Mouse (Mus musculus): ENCODE measurements around the gene Fbxo9. TPM values are rescaled to one million over a fixed set of nuclear protein-coding genes. Genes with fewer than 3 reads are reported as not detected.

The Fbxo9 gene
- total RNA-seq, 2 experiments from 2014 or later = 32.0 to 33.2 TPM

GRCm38 (mm10) chr9:78070496-78070895 is 38.4 kb downstream of the Fbxo9 start:
- DNase-seq = no peak

GRCm38 (mm10) chr9:78064121-78064520 is 44.7 kb downstream of the Fbxo9 start:
- DNase-seq = no peak

GRCm38 (mm10) chr9:78062392-78062791 is 46.5 kb downstream of the Fbxo9 start:
- no peak for DNase-seq

DNA sequence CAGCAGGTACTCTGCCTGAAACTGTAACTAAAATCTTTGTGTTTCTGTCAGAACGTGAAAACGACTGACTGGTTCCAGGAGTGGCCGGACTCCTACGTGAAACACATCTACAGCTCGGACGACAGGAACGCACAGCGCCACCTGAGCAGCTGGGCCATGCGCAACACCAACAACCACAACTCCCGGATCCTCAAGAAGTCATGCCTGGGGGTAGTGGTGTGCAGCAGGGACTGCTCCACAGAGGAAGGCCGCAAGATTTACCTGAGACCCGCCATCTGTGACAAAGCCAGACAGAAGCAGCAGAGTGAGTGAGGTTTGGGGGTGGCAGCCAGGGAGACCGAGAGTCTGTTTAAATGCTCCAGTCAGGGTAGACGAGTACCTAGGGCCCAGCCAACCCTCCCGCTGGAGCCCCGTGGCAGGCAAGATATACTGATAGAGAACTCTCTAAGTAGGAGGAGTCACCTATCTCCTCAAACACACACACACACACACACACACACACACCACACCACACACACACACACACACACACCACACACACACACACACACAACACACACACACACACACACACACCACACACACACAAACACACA is 49.2 kb downstream of the Fbxo9 start:
- DNase-seq = no peak

DNA sequence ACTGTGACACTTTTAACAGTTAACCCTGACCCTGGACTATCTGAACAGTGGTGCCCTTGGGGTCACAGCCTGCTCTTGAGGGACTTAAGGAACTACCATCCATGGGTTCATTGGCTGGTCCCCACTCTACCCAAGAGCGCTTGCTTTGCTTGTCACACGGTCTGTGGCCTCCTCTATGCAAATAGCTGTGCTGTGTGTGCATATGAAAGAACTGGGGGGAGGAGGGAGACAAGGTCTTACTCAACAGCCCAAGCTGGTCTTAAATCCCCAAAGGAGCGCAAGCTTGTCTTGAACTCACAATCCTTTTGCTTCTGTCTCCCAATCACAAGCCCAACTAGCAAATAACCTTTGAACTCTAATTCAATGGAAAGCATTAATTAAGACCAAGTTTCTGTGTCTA is 54.6 kb downstream of the Fbxo9 start:
- DNase-seq = no peak

DNA sequence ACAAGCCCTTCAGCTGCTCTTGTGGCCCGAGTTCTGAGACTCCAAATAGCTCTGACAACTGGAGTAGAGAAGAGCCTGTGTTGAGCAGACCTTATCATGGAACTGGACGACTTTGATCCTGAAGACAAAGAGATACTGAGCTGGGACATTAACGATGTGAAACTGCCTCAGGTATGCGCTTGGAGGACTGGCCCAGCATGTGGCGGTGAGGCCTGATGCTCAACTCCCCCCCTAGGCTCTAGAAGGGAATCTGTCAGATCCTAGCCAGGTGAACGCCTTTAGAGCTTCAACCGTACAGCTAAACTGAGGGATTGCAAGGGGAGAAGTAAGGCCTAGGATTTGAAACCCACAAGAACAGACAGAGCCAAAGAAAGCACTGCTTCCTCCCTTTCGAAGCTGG is 55.0 kb downstream of the Fbxo9 start:
- DNase-seq = no peak

- no peak for DNase-seq
Measured at GRCm38 (mm10) chr9:78051677-78052076, 57.2 kb downstream of the Fbxo9 start, which contains the start of gene Gcm1. Gene Gcm1 (plus strand): TSS chr9:78051924.

DNA sequence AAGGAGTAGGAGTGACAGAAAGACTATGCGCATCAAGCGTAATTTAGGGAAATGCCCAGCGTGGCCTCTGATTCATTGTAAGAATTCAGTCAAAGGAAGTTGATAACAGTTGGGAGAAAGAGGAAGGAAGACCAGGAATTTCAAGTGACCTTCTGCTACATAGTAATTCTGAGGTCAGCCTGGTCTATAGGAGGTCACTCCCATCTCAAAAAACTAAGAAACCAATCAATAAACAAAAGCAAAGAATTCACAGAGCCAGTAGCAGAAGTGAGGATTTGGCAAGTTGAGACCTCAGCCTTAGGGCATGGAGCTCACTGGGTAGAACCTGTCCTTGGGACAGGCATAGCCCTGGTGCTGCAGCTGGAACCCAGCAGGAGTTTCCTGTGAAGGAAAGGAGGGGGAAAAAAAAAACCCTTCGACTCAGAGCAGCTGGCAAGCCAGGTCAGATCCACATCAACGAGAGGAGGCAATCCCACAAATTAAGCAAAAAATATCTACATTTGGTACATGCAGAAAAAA is 58.4 kb downstream of the Fbxo9 start:
- DNase-seq = no peak

GRCm38 (mm10) chr9:78046755-78047154 is 62.1 kb downstream of the Fbxo9 start:
- peak; percentile 31 to 38 for DNase-seq

- DNase-seq = peak in 1 of 2 experiments; percentile 9
Measured at GRCm38 (mm10) chr9:78045171-78045570, 63.7 kb downstream of the Fbxo9 start.

- peak; percentile 80 to 91 for DNase-seq
Measured at GRCm38 (mm10) chr9:78038755-78039489, 69.9 kb downstream of the Fbxo9 start.

GRCm38 (mm10) chr9:78035831-78036230 is 73.0 kb downstream of the Fbxo9 start:
- DNase-seq = no peak

GRCm38 (mm10) chr9:78035296-78035695 is 73.6 kb downstream of the Fbxo9 start:
- no peak for DNase-seq

GRCm38 (mm10) chr9:78032930-78033329 is 75.9 kb downstream of the Fbxo9 start:
- no peak for DNase-seq

Other genes with a start within 250 kb of the Fbxo9 start
- 10 to 100 TPM; 37.3 to 39.0 TPM for gene Elovl5, start 191.7 kb downstream of the Fbxo9 start, total RNA-seq (2021)
- not detected for gene Gcm1, start 57.1 kb downstream of the Fbxo9 start, total RNA-seq (2021)
- 10 to 100 TPM; 10.7 to 12.2 TPM for gene Ick, start 127 bp upstream of the Fbxo9 start, total RNA-seq (2021)
- 100 to 1,000 TPM; 125 to 127 TPM for gene Gsta4, start 73.7 kb upstream of the Fbxo9 start, total RNA-seq (2021)
- gene Gsta1, start 121.6 kb upstream of the Fbxo9 start, total RNA-seq (2021) = 1 to 10 TPM; 2.3 to 3.3 TPM
- gene Gm3776, start 148.1 kb upstream of the Fbxo9 start, total RNA-seq (2021) = 1 to 10 TPM; 2.1 to 2.5 TPM
- gene Gm10639, start 180.9 kb upstream of the Fbxo9 start, total RNA-seq (2021) = 1 to 10 TPM in 1 of 2 experiments, under 1 TPM in 1; 0.93 to 1.2 TPM
- not detected for gene Omt2a, start 205.7 kb upstream of the Fbxo9 start, total RNA-seq (2021)
- gene Omt2b, start 218.5 kb upstream of the Fbxo9 start, total RNA-seq (2021) = not detected
- gene Gsta2, start 246.7 kb upstream of the Fbxo9 start, total RNA-seq (2021) = 1 to 10 TPM; 2.1 to 2.2 TPM

Data from heart, adult 18-20 months (tissue).